Mouse (Mus musculus) heart, adult 8-10 months (tissue): ENCODE results near the gene Cib4. TPM values are rescaled to one million over a fixed set of nuclear protein-coding genes. Genes with fewer than 3 reads are reported as not detected.
A peak's percentile ranks its signal among the peaks of the same experiment; 100 is the strongest.

ENCODE experiments used
- DNase-seq: peaks from one replicate; pipeline ENCODE4 v3.0.0; 2022; ENCODE audit warnings: low spot score
- total RNA-seq, 4 experiments: library from RNA; stranded (reverse); gene quantifications; 2 replicates each; pipeline ENCODE4 v1.2.4; 2022

Cib4 gene
- total RNA-seq, result not detected

GRCm38 (mm10) chr5:30545698-30546097 lies at the start of gene Cib4:
Gene Cib4, minus strand, starts transcription at chr5:30545836.
- no peak for DNase-seq

DNA sequence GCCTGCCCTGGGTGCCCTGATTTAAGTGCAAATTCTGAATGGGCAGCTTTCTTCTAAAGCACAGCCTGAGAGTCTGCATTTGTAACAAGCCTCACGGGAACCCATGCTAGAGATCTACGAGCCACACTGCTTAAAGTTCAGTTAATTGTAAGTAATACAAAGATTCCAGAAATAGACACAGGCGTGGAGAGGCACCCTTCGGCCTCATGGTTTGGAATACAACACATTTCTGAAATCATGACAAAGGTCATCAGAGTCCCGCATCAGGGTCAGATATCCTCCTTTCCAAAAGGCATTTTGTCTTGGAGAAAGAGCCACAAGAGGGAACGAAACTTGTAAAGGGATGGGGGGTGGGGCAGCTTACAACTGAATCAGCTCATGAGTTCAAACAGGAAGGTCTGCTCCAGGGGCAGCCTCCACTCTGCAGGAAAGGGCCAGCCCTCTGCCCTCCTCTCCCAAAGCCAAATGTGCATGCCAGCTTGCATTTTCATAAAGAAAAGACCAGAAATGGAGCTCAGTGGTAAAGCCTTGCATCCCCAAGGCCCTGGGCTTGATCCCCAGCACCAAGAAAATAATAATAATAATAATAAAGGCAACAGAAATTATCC lies 49.4 kb upstream of the Cib4 start:
- no peak for DNase-seq

- peak; percentile 61 for DNase-seq
Measured at GRCm38 (mm10) chr5:30593811-30594504, 48.3 kb upstream of the Cib4 start.

DNA sequence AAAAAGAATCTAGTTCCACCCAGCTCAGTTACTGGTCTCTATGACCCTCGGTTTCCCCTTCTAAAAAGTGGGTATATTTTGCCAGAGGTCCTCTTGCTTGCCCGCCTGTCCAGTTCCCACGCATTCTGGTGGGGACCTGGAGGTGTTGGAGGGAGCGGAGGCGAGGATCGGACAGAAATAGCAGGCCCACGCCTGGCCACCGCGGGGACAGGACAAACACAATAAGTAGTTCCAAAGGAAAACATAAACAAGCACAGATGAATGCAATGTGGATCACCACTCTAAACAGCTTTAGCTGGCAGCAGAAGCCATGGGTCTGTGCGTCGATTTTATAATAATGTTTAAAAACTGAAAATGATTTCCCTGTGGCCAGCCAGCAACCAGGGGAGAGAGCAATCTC lies 47.7 kb upstream of the Cib4 start:
- DNase-seq, result no peak

GRCm38 (mm10) chr5:30592279-30592980 lies 46.8 kb upstream of the Cib4 start:
- no peak for DNase-seq

GRCm38 (mm10) chr5:30591786-30592185 lies 46.1 kb upstream of the Cib4 start:
- no peak for DNase-seq

DNA sequence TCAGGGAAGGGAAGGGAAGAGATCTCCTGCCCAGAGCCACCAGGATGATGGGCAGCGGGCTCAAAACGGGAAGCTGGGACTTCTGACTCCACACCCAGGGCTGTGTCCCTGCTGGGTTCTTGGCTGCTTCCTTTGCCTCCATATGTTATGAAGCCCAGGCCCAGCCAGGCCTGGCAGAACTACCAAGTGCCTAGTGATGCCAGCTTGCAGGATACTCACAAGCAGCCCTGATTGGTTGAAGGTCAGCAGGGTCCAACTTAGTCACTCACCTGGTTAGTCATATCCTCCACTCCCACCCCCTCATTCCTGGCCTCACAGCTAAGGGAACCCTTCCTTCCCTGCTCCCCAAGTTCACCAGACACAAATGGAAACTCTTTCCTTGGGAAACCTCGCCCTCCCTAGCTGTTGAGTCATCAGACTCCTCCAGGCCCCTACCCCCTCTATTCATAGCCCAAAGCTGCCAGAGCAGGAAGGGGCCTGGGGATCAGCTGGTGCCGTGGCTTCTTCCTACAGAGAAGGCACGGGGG lies 45.6 kb upstream of the Cib4 start:
- DNase-seq, result no peak

DNA sequence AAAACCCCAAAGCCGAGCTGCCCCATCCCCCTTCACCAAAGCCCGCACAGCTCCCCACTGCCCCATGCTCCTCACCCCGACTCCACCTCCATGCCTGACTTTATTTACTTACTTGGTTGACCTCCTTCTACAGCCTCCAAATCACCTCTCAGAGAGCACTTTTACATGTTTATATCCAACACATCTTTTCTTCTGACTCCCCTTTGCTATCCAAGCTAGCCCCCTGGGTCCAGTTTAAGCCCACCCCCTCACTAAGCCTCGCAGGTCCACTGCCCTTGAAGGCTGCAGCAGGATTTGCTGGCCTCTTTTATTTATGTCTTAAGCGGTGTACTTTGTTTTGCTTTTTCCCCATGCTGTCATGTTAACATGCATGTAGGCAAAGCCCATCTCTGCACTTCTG lies 44.6 kb upstream of the Cib4 start:
- no peak for DNase-seq

GRCm38 (mm10) chr5:30589546-30589945 lies 43.9 kb upstream of the Cib4 start:
- no peak for DNase-seq

- DNase-seq, result no peak
Measured at GRCm38 (mm10) chr5:30589069-30589468, 43.4 kb upstream of the Cib4 start.

GRCm38 (mm10) chr5:30588301-30588968 lies 42.8 kb upstream of the Cib4 start:
- DNase-seq, result no peak

GRCm38 (mm10) chr5:30587681-30588300 lies 42.2 kb upstream of the Cib4 start, which contains the start of gene Kcnk3:
Gene Kcnk3, plus strand, starts transcription at chr5:30588170.
- DNase-seq, result no peak

DNA sequence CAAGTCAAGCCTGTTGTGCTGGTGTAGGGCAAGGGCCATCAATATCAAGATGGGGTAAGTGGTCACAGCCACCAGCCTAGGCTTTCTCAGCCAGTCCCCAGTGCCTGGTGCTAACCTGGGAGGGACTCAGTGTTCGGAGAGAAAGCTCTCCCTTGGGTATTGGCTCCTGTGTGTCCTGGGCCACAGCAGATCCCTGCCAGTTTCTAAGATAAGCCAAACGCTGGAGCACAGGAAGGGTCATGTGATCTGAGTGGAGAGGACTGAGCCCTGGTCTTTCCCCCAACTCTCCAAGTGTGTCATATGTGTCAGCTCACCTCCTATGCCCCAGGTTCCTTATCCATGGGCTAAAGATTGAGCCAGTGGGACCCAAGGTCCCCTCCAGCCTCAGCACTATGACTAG lies 41.5 kb upstream of the Cib4 start:
- DNase-seq, result peak; percentile 65

DNA sequence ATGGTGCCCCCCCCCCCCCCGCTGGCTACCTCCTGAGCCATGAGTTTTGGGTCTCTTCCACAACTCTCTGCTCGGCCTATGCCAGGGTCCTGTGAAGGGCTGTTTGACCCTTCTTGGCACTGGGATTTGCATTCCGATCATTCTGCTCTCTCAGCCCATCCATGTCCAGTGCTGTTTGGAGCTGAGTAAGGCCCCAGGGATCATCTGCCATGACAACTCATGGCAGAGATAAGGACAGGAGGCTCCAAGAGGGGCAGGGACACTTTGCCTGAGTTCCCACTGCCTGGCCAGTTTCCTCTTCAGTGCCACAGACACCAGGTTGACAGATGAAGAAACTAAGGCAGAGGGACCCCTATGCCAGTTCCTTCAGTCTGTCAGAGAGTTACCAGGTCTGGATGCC lies 41.0 kb upstream of the Cib4 start:
- DNase-seq, result no peak

DNA sequence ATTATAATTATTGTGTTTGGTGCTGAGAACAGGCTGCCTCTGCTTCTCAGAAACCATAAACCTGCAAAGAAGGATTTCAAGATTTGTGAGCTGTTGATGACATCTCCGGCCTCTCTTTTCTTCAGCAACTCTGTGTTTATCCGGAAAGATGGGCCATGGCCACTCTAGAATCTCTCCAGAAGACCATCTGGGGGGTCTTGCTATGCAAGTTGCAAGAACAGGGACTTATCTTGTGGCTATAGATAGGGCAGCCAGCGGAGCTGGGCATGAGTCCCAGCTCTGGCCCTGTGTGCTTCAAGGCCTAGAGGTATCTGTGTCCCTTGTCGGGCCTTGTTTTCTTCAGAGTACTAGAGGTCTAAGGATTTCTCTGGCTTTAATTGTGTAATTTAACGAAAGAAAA lies 36.4 kb upstream of the Cib4 start:
- no peak for DNase-seq

GRCm38 (mm10) chr5:30580725-30581124 lies 35.1 kb upstream of the Cib4 start:
- no peak for DNase-seq

DNA sequence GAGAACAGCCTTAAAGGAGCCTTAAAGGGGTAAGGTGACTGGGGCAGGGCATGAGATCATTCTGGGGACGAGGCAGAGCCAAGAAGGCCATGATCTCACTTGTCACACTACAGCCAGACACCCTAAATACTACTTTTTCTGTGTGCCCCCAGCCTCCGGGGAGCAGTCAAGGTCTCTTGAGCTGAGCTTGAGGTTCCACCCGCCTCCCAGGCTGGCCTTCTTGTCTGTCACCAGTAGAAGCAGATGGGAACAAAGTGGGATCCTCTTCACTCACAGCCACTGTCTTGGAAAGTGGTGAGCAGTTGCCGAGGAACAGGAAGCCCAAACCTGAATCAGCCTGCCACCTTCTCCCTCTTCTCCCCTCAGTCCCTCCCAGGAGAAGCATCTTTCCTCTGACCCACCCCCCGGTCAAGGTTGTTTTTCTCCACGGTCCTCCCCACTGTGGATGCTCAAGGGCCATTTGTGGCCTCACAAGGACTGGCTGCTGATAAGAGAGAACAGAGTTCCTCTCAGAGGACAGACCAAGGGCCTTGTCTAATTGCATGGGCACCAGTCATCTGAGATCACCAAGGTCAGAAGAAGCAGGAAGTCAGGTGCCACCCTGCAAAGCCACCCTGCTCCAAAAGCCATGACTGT lies 32.9 kb upstream of the Cib4 start:
- DNase-seq, result no peak

DNA sequence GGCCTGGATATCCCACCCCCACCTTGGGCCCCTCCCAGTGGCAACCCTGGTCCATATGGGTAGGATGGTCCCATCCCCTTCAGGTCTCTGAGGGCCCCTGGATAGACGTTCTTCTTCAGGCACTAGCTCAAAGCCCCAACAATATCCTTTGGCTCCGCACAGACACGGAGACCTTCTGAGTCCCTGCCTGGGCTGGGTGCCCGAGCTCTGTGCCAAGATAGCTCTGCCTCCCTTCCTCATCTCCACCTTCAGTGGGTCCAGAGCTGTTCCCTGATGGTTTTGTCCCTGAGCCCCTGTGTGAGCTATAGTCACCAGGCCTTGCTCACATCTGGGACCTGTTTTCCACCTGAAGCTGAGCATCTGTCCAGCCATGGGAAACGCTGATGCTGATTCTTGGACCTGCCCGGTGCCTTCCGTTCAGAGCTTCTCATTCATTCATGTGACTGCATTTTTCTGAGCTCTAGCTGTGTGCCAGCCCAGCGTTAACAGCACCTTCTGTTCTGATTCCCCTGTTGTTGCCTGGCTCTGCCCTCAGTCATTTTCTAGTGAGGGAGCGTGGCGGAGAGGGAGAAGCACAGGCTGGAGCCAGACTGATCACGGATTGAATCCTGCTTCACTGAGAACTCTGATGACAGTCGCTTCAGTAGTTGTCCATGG lies 32.1 kb upstream of the Cib4 start:
- DNase-seq, result no peak

GRCm38 (mm10) chr5:30577251-30577650 lies 31.6 kb upstream of the Cib4 start:
- peak; percentile 48 for DNase-seq

DNA sequence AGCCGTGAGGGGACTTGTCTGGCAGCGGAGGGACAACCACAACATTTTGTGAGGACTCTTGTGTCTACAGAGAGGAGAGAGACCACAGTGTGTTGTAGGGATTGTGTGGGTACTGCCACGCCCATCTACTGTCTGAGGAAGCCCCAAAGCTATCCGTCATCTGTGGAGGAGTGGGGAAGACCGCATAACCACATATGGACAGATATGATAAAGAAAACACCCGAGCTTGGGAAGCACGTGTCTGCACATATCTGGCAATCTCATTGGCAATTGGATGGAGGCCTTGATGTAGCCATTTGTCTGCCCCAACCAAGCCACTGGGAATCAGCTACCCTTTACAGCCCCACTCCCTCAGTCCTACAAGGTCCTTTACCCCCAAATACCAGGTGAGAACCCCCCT lies 30.6 kb upstream of the Cib4 start:
- DNase-seq, result no peak

GRCm38 (mm10) chr5:30574367-30574766 lies 28.7 kb upstream of the Cib4 start:
- no peak for DNase-seq
